Mouse (Mus musculus): Measurements from ENCODE around the gene Myh3. TPM values are rescaled to one million over a fixed set of nuclear protein-coding genes. Genes with fewer than 3 reads are reported as not detected.

Myh3 gene
- total RNA-seq, 2 experiments from 2014 or later, result 3.3 TPM

GRCm38 (mm10) chr11:67098427-67098826, 20.3 kb downstream of the Myh3 start:
- intact Hi-C loops (cut with DNase I), result no loop called here

GRCm38 (mm10) chr11:67099241-67099640, 21.1 kb downstream of the Myh3 start:
- intact Hi-C loops (cut with DNase I), result no loop called here
- no peak for DNase-seq (ENCODE audit: extremely low spot score in 1 of 2, low spot score in 2 of 2)

More at GRCm38 (mm10) chr11:67098427-67098826, 20.3 kb downstream of the Myh3 start:
- peak in 1 of 2 experiments; percentile 48 for DNase-seq (ENCODE audit: extremely low spot score in 1 of 2, low spot score in 2 of 2)

- DNase-seq (ENCODE audit: extremely low spot score in 1 of 2, low spot score in 2 of 2), result peak in 1 of 2 experiments; percentile 51
- intact Hi-C loops (cut with DNase I), result no loop called here
These were observed 22.1 kb downstream of the Myh3 start for GRCm38 (mm10) chr11:67100169-67100568.

GRCm38 (mm10) chr11:67101713-67102112, 23.6 kb downstream of the Myh3 start:
- intact Hi-C loops (cut with DNase I), result no loop called here
- peak; percentile 47 to 56 for DNase-seq (ENCODE audit: extremely low spot score in 1 of 2, low spot score in 2 of 2)

GRCm38 (mm10) chr11:67103256-67103655, 25.2 kb downstream of the Myh3 start:
- intact Hi-C loops (cut with DNase I), result no loop called here

GRCm38 (mm10) chr11:67104242-67104641, 26.1 kb downstream of the Myh3 start:
- DNase-seq (ENCODE audit: extremely low spot score in 1 of 2, low spot score in 2 of 2), result no peak
- intact Hi-C loops (cut with DNase I), result no loop called here

More at GRCm38 (mm10) chr11:67103256-67103655, 25.2 kb downstream of the Myh3 start:
- no peak for DNase-seq (ENCODE audit: extremely low spot score in 1 of 2, low spot score in 2 of 2)

GRCm38 (mm10) chr11:67104714-67105113, 26.6 kb downstream of the Myh3 start:
- DNase-seq (ENCODE audit: extremely low spot score in 1 of 2, low spot score in 2 of 2), result no peak
- intact Hi-C loops (cut with DNase I), result no loop called here

- no peak for DNase-seq (ENCODE audit: extremely low spot score in 1 of 2, low spot score in 2 of 2)
- intact Hi-C loops (cut with DNase I), result no loop called here
These were observed 27.6 kb downstream of the Myh3 start for GRCm38 (mm10) chr11:67105689-67106088.

- intact Hi-C loops (cut with DNase I), result no loop called here
These were observed 28.9 kb downstream of the Myh3 start for GRCm38 (mm10) chr11:67106973-67107372.

GRCm38 (mm10) chr11:67110168-67110948, 32.3 kb downstream of the Myh3 start:
- intact Hi-C loops (cut with DNase I), result loop anchor here (5.0 to 10.0 kb wide), 3 partner anchors 347 to 704 kb away; partner anchors contain the start of gene Gas7
- peak; percentile 74 to 75 for DNase-seq (ENCODE audit: extremely low spot score in 1 of 2, low spot score in 2 of 2)

More at GRCm38 (mm10) chr11:67106973-67107372, 28.9 kb downstream of the Myh3 start:
- DNase-seq (ENCODE audit: extremely low spot score in 1 of 2, low spot score in 2 of 2), result no peak

GRCm38 (mm10) chr11:67112019-67112850, 34.1 kb downstream of the Myh3 start:
- intact Hi-C loops (cut with DNase I), result loop anchor here (1.0 to 10.0 kb wide), 4 partner anchors 238 to 703 kb away; partner anchors contain the start of gene Gas7
- peak; percentile 42 to 80 for DNase-seq (ENCODE audit: extremely low spot score in 1 of 2, low spot score in 2 of 2)

- peak; percentile 55 to 69 for DNase-seq (ENCODE audit: extremely low spot score in 1 of 2, low spot score in 2 of 2)
These were observed 34.7 kb downstream of the Myh3 start for GRCm38 (mm10) chr11:67112851-67113202.

GRCm38 (mm10) chr11:67113381-67113780, 35.3 kb downstream of the Myh3 start:
- intact Hi-C loops (cut with DNase I), result loop anchor here (5.0 to 10.0 kb wide), 3 partner anchors 344 to 701 kb away; partner anchors contain the start of gene Gas7
- DNase-seq (ENCODE audit: extremely low spot score in 1 of 2, low spot score in 2 of 2), result no peak

More at GRCm38 (mm10) chr11:67112851-67113202, 34.7 kb downstream of the Myh3 start:
- intact Hi-C loops (cut with DNase I), result loop anchor here (1.0 to 10.0 kb wide), 4 partner anchors 237 to 702 kb away; partner anchors contain the start of gene Gas7

GRCm38 (mm10) chr11:67114261-67114660, 36.2 kb downstream of the Myh3 start:
- no peak for DNase-seq (ENCODE audit: extremely low spot score in 1 of 2, low spot score in 2 of 2)
- intact Hi-C loops (cut with DNase I), result loop anchor here (2.0 to 10.0 kb wide), 4 partner anchors 121 to 701 kb away; partner anchors contain the start of gene Gas7

GRCm38 (mm10) chr11:67114901-67115300, 36.8 kb downstream of the Myh3 start:
- intact Hi-C loops (cut with DNase I), result loop anchor here (2.0 to 10.0 kb wide), 4 partner anchors 120 to 700 kb away; partner anchors contain the start of gene Gas7
- no peak for DNase-seq (ENCODE audit: extremely low spot score in 1 of 2, low spot score in 2 of 2)

- intact Hi-C loops (cut with DNase I), result loop anchor here (10.0 kb wide), 1 partner anchor 698 kb away; no protein-coding TSS in a partner anchor
- no peak for DNase-seq (ENCODE audit: extremely low spot score in 1 of 2, low spot score in 2 of 2)
These were observed 38.6 kb downstream of the Myh3 start for GRCm38 (mm10) chr11:67116725-67117124.

GRCm38 (mm10) chr11:67119539-67120070, 41.5 kb downstream of the Myh3 start:
- intact Hi-C loops (cut with DNase I), result loop anchor here (10.0 kb wide), 1 partner anchor 695 kb away; no protein-coding TSS in a partner anchor
- DNase-seq (ENCODE audit: extremely low spot score in 1 of 2, low spot score in 2 of 2), result no peak

- DNase-seq (ENCODE audit: extremely low spot score in 1 of 2, low spot score in 2 of 2), result no peak
- intact Hi-C loops (cut with DNase I), result no loop called here
These were observed 42.7 kb downstream of the Myh3 start for GRCm38 (mm10) chr11:67120697-67121294.
